Mouse (Mus musculus) heart, embryonic 14.5 days (tissue): Measurements from ENCODE around the gene Clip1. TPM values are rescaled to one million over a fixed set of nuclear protein-coding genes. Genes with fewer than 3 reads are reported as not detected.

Source experiments
- ATAC-seq: fragments of 200-750 bp; cut with Nextera tagmentation; 2 replicates; pipeline ENCODE4 v1.8.0; 2017; ENCODE audit warnings: low read depth, moderate TSS enrichment; ENCODE audit not compliant: insufficient number of reproducible peaks, insufficient read depth, low FRiP score
- H3K27ac ChIP-seq, 2 experiments: fragments of 200-500 bp in 1 of 2; fragments of 300-500 bp in 1 of 2; sonication (generic) in 1 of 2; replicated peaks in 1 of 2; 2 replicates each; pipeline ENCODE4 v1.5.1; 2012 to 2014; ENCODE audit warnings: low read depth in 2 of 2, low read length in 2 of 2, control low read depth in 1 of 2, mild to moderate bottlenecking in 1 of 2, mixed read lengths in 1 of 2; ENCODE audit not compliant: control insufficient read depth in 1 of 2, insufficient read depth in 1 of 2
- H3K27me3 ChIP-seq: fragments of 300-500 bp; sonication (generic); 2 replicates; pipeline ENCODE4 v1.6.1; 2014; ENCODE audit warnings: mild to moderate bottlenecking, low read length, control low read depth; ENCODE audit not compliant: control insufficient read depth, insufficient read depth
- H3K36me3 ChIP-seq: fragments of 300-500 bp; sonication (generic); 2 replicates; pipeline ENCODE4 v1.6.1; 2014; ENCODE audit warnings: mild to moderate bottlenecking, control low read depth, low read length, mixed read lengths; ENCODE audit not compliant: control insufficient read depth, insufficient read depth
- H3K4me1 ChIP-seq, 2 experiments: fragments of 200-500 bp in 1 of 2; fragments of 300-500 bp in 1 of 2; sonication (generic) in 1 of 2; 2 replicates each; pipeline ENCODE4 v1.6.1; 2012 to 2014; ENCODE audit warnings: low read length in 2 of 2, control low read depth in 1 of 2, mixed read lengths in 1 of 2; ENCODE audit not compliant: control insufficient read depth in 2 of 2, insufficient read depth in 2 of 2
- H3K4me2 ChIP-seq: fragments of 300-500 bp; sonication (generic); 2 replicates; pipeline ENCODE4 v1.6.1; 2014; ENCODE audit warnings: mild to moderate bottlenecking, low read length
- H3K4me3 ChIP-seq, 2 experiments: fragments of 200-500 bp in 1 of 2; fragments of 300-500 bp in 1 of 2; sonication (generic) in 1 of 2; 2 replicates each; pipeline ENCODE4 v1.5.1; 2012 to 2014; ENCODE audit warnings: low read length in 2 of 2, mild to moderate bottlenecking in 2 of 2, control low read depth in 1 of 2, low read depth in 1 of 2, moderate library complexity in 1 of 2; ENCODE audit not compliant: control insufficient read depth in 1 of 2, insufficient read depth in 1 of 2
- H3K9ac ChIP-seq: fragments of 300-500 bp; sonication (generic); 2 replicates; pipeline ENCODE4 v1.6.1; 2014; ENCODE audit warnings: mild to moderate bottlenecking, low read length
- H3K9me3 ChIP-seq: fragments of 300-500 bp; sonication (generic); 2 replicates; pipeline ENCODE4 v1.6.1; 2016; ENCODE audit warnings: low read length, control low read depth; ENCODE audit not compliant: control insufficient read depth
- WGBS: fragments of 180-500 bp; shearing (Covaris S2); extraction: QIAGEN DNeasy Blood & Tissue Kit; methylation state at CpG from one replicate; pipeline ENCODE4 v1.1.7; 2014; 5-methylcytosine and 5-hydroxymethylcytosine counted together
- polyA plus RNA-seq: library from polyadenylated mRNA; unstranded; fragments of >200 nt; fragmentation: Nextera tagmentation; extraction: Ambion mirVana; gene quantifications from 2 replicates; pipeline ENCODE4 v1.2.1, GENCODE M21; 2014

Clip1 gene
- polyA plus RNA-seq, 1 experiment from 2014 or later = 50.5 TPM

DNA sequence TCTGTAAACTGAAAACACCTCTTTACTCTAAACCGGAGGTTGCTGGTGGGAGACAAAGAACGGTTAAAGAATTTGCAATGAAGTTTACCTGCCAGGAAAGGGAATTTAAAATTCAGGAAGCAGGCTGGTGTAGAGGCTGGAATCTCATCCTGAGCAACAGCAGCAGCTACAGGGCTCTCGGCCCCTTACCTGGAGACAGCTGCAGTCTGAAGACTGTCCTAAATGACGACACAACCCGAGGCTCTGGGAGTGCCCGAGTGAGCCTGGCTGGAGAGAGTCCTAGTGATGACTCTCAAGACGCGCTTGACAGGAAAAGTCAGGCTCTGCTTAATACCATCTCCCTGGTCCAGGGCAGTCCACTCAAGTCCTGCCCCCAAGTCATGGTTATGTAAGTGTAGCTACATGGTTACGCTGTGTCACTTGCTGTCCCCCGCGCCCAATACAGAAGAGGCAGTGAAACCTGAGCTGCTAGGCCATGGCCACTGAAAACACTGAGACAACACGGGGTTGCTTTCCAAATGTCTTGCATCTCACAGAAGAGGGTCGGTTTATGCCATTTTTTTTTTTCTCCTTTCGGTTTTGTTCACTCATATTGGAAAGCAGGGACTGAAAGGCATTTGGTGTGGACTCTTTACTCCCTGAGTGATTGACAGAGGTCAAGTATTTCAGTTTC lies 13.5 kb downstream of the Clip1 start:
- Histone ChIP-seq H3K4me2 (peak overlapping the region; percentile 41), H3K27ac (peak overlapping the region; percentile 13 to 74), H3K4me3 (no peak overlapping the region), H3K9ac (peak overlapping the region; percentile 39), H3K4me1 (peaks cover 32 to 70% of the 10 kb centered on the region in 2 experiments), H3K9me3 (no peaks in the 10 kb centered on the region), H3K36me3 (no peaks in the 10 kb centered on the region), H3K27me3 (no peaks in the 10 kb centered on the region)
- peak; percentile 37; the same call in 1 of the 2 replicates for ATAC-seq
- WGBS = 25% methylated on average over 14 of the region's 14 CpGs

DNA sequence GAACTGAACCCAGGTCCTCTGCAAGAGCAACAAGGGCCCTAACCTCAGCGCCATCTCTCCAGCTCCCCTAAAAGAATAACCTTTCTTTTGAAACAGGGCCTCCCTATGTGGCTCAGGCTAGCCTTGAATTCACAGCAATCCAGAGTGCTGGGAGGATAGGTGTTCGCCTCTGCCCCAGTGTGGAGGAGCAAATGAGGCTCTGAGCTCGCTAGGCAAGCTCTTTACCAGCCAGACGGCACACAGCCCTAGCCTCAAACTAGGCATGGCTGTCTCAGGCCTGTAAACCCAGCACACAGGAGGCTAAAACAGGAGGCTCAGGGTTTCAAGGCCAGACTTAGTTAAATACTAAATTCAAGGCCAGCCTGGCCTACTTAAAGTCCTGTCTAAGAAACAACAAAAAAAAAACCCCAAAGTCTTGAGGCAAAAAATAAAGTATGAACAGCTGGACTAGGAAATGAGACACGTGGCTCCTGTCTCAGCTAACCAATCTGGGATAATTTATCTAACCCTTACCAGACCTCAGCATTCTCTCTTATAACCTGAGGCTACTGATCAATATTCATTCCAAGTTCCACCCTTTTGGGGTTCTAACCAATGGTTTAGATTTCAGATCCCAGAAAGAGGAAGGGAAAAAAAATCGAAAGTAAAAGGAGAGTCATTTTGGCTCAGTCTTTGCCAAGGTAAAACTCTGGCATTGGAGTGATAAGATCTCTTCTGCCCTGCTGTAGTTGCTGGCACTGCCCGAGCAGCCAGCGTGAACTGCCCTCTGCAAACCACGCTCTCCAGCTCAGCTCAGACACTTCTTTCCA lies 14.2 kb downstream of the Clip1 start:
- Histone ChIP-seq H3K36me3 (no peaks in the 10 kb centered on the region), H3K27me3 (no peaks in the 10 kb centered on the region), H3K4me2 (peak overlapping the region; percentile 41; the same call in 1 of the 2 replicates), H3K9ac (peak overlapping the region; percentile 39), H3K27ac (peak overlapping the region; percentile 13 to 74; a peak in 2 of 4 replicates), H3K4me1 (peaks cover 32 to 66% of the 10 kb centered on the region in 2 experiments), H3K4me3 (no peak overlapping the region), H3K9me3 (no peaks in the 10 kb centered on the region)
- WGBS = 70% methylated on average over 9 of the region's 9 CpGs
- no peak for ATAC-seq

DNA sequence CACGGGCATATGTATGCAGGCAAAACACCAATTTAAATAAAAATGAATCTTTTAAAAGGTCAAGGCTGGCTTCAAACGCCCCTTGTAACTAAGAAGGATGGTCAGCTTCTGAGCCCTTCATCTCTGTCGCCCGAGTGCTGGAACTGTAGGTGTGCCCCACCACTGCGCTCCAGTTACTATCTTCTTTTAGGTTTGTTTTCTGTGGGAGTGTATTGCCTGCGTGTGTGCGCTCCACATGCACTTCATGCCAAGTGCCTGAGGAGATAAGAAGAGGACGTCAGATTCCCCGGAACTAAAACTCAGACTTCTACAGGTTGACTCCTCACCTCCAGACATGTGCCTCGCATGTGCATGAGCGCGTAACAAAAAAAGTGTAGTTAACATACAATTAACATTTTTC lies 16.5 kb downstream of the Clip1 start:
- Histone ChIP-seq H3K27ac (peak overlapping the region in 1 of 2 experiments; percentile 76; a peak in 2 of 4 replicates), H3K9me3 (no peaks in the 10 kb centered on the region), H3K4me1 (peaks cover 31 to 70% of the 10 kb centered on the region in 2 experiments), H3K27me3 (no peaks in the 10 kb centered on the region), H3K36me3 (no peaks in the 10 kb centered on the region), H3K4me3 (no peak overlapping the region), H3K9ac (peak overlapping the region; percentile 22; the same call in 1 of the 2 replicates), H3K4me2 (no peak overlapping the region)
- ATAC-seq = no peak
- WGBS = 42% methylated on average over 12 of the region's 12 CpGs

DNA sequence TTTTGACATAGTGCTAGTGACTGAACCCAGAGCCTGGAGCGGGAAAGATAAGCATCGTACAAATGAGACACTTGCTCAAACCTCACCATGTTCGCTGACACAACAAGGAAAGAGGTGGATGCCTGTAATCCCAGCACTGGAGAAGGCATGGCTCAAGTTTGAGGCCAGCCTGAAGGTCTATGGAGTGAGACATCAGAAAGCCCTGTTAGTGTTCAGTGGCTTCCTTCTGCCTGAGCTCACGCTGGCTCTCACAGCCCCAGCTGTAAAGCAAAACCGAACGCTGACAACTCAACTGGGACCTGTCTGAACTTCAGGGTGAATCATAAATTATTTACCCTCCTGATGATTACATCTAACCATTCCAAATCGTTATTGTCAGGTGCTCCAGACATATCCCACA lies 18.5 kb downstream of the Clip1 start:
- no peaks in the 10 kb centered on the region for H3K27me3 ChIP-seq
- H3K27ac ChIP-seq = peak overlapping the region in 1 of 2 experiments; percentile 76; a peak in 2 of 4 replicates
- no peak overlapping the region; the same call in 1 of the 2 replicates for H3K9ac ChIP-seq
- peaks cover 36 to 77% of the 10 kb centered on the region in 2 experiments for H3K4me1 ChIP-seq
- H3K36me3 ChIP-seq = no peaks in the 10 kb centered on the region
- 64% methylated on average over 7 of the region's 7 CpGs for WGBS
- no peak for ATAC-seq
- H3K4me3 ChIP-seq = no peak overlapping the region
- no peak overlapping the region for H3K4me2 ChIP-seq
- H3K9me3 ChIP-seq = no peaks in the 10 kb centered on the region

DNA sequence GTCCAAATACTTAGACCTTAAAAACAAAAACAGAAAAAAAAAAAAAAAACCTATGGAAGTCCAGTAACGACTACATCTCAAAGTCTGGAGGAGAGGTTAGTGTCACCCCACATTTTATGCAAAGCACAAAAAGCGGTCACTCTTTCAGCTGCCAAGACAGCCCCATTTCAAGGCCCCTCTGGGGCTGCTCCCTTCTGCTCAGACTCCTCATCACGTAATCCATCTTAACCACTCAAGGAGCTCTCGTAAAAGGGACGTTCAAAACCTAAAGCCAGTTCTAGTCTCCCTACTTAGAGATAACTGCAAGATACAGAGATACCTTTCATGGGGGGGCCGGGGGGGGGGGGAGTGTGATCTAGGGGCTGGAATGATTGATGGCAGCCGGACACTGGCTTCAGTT lies 20.1 kb downstream of the Clip1 start:
- H3K27ac ChIP-seq = peak overlapping the region in 1 of 2 experiments; percentile 50; a peak in 1 of 4 replicates
- H3K27me3 ChIP-seq = no peaks in the 10 kb centered on the region
- no peak overlapping the region for H3K4me2 ChIP-seq
- H3K9me3 ChIP-seq = no peaks in the 10 kb centered on the region
- ATAC-seq = no peak
- H3K4me1 ChIP-seq = peaks cover 34 to 80% of the 10 kb centered on the region in 2 experiments
- H3K4me3 ChIP-seq = no peak overlapping the region
- H3K9ac ChIP-seq = no peak overlapping the region
- no peaks in the 10 kb centered on the region for H3K36me3 ChIP-seq
- WGBS = 68% methylated on average over 7 of the region's 7 CpGs

DNA sequence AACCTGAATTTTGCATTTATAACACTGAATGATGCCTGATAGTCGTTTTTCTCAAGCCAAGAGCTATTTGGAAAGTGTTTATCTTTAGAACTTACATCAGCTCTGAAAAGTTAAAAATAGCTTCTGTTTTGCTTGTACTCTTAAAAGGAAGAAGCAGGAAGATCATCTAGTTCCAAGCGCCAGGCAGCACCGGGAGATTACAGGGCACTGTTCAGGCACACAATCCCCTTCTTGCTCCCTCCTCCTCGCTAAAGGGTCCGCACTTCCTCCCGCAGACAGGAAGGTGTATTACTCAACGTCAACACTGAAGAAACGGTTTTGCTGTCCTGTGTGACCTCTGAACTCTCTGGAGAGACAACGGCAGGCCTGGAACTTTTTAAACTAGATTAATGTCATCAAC lies 22.4 kb downstream of the Clip1 start:
- ATAC-seq = peak; percentile 75
- no peaks in the 10 kb centered on the region for H3K27me3 ChIP-seq
- no peaks in the 10 kb centered on the region for H3K36me3 ChIP-seq
- no peak overlapping the region for H3K4me3 ChIP-seq
- H3K27ac ChIP-seq = peak overlapping the region; percentile 99
- H3K4me1 ChIP-seq = peaks cover 28 to 82% of the 10 kb centered on the region in 2 experiments
- H3K9me3 ChIP-seq = no peaks in the 10 kb centered on the region
- peak overlapping the region; percentile 55 for H3K4me2 ChIP-seq
- peak overlapping the region; percentile 63 for H3K9ac ChIP-seq
- WGBS = 3% methylated on average over 9 of the region's 9 CpGs

DNA sequence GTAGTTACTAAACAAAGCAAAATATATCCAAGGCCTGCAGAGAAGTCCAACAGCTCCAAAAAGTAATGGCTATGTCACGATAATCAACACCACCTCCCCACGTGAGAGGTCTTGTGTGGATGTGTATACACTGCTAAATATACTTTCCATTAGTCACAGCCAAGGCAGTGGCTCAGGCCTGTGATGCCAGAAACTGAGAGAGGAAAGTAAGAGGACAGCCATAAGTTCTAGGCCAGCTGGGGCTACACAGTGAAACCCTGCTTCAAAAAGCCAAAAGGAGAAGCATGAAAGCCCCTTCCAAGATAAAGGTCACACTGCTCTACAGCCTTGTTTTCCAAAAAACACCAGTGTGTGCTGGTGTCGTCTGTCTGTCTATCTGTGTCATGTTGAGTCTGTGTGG lies 22.8 kb downstream of the Clip1 start:
- no peaks in the 10 kb centered on the region for H3K9me3 ChIP-seq
- H3K9ac ChIP-seq = peak overlapping the region; percentile 63
- H3K27ac ChIP-seq = peak overlapping the region; percentile 99
- H3K4me3 ChIP-seq = no peak overlapping the region
- 8% methylated on average over 3 of the region's 3 CpGs for WGBS
- peak; percentile 57 for ATAC-seq
- H3K27me3 ChIP-seq = no peaks in the 10 kb centered on the region
- peak overlapping the region; percentile 55 for H3K4me2 ChIP-seq
- H3K4me1 ChIP-seq = peaks cover 26 to 77% of the 10 kb centered on the region in 2 experiments
- H3K36me3 ChIP-seq = no peaks in the 10 kb centered on the region
